ENCODE assay signal across 8 mouse cellular contexts in the genomic region with DNA sequence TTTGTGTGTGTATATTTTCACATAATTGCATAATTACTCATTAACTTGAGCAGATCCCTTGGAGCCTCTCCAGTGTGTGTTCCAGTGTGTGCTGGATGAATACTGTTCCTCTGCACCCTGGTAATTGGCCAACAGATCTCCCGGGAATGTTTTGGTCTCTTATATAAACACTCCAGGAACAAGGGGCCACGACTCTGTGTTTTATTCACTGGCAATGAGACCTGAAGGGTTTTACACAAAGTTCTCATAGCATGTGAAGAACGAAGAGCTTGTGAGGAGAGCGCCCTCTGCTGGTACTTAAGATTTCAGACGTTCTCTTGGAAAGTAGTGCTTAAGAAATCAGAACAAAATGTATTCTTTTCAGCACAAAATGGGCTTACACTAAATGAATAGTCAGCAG.
DNase-seq lines count a peak whose midpoint lies in the region; ATAC-seq and TF ChIP-seq lines count a peak whose summit lies in the region.

No protein-coding gene starts in this region.

- no peak overlapping the region for H3K9ac ChIP-seq in kidney, embryonic 14.5 days (ENCODE audit: low read depth, low read length)
- no peak overlapping the region for H3K9ac ChIP-seq in limb, embryonic 13.5 days
- H3K9ac ChIP-seq in stomach, embryonic 16.5 days (ENCODE audit: low read length): no peak overlapping the region

- no peaks in the 10 kb centered on the region for H3K9me3 ChIP-seq in kidney, embryonic 14.5 days (ENCODE audit: control insufficient read depth, low read length)
- no peaks in the 10 kb centered on the region for H3K9me3 ChIP-seq in limb, embryonic 13.5 days
- H3K9me3 ChIP-seq in stomach, embryonic 16.5 days (replicated peaks; ENCODE audit: control insufficient read depth, low read length): no peaks in the 10 kb centered on the region

- peak; percentile 36 for DNase-seq in thymus, adult 2 months
- DNase-seq in thymus, adult 18-20 months: no peak
- peak; percentile 57 to 71 for DNase-seq in cerebellum, postnatal 36 days
- DNase-seq in gastrocnemius, postnatal 10 days: peak; percentile 73

- no peak overlapping the region for H3K27ac ChIP-seq in thymus, adult 2 months (ENCODE audit: control insufficient read depth, insufficient read depth, low read length)
- no peak overlapping the region for H3K27ac ChIP-seq in kidney, embryonic 14.5 days (ENCODE audit: low read depth, low read length)
- H3K27ac ChIP-seq in limb, embryonic 13.5 days: no peak overlapping the region
- H3K27ac ChIP-seq in stomach, embryonic 16.5 days (ENCODE audit: low read length): no peak overlapping the region

- no peaks in the 10 kb centered on the region for H3K27me3 ChIP-seq in thymus, adult 2 months (ENCODE audit: control insufficient read depth, insufficient read depth, low read length)
- no peaks in the 10 kb centered on the region for H3K27me3 ChIP-seq in kidney, embryonic 14.5 days (ENCODE audit: control insufficient read depth, insufficient read depth, low read length)
- H3K27me3 ChIP-seq in limb, embryonic 13.5 days: no peaks in the 10 kb centered on the region
- no peaks in the 10 kb centered on the region for H3K27me3 ChIP-seq in stomach, embryonic 16.5 days (ENCODE audit: control insufficient read depth, insufficient read depth, low read length)

- TF ChIP-seq CTCF in thymus, adult 2 months (IDR thresholded peaks at IDR 0.05; ENCODE audit: borderline replicate concordance, control insufficient read depth, extremely low read depth, insufficient read depth, low read length, poor library complexity): no peak

- no peak overlapping the region for H3K4me2 ChIP-seq in kidney, embryonic 14.5 days (replicated peaks; ENCODE audit: low read depth, low read length)
- no peak overlapping the region for H3K4me2 ChIP-seq in limb, embryonic 13.5 days (replicated peaks)
- H3K4me2 ChIP-seq in stomach, embryonic 16.5 days (ENCODE audit: low read depth, low read length): no peak overlapping the region

- ATAC-seq in kidney, embryonic 14.5 days (ENCODE audit: low FRiP score, low TSS enrichment): peak; percentile 71; the same call in 1 of the 2 replicates
- ATAC-seq in limb, embryonic 13.5 days (ENCODE audit: low FRiP score, low read depth): 0 out of 2 replicates have a peak, but pooled peaks have one; percentile 64
- ATAC-seq in monocyte, adult 5-6 weeks (replicated peaks; ENCODE audit: insufficient number of reproducible peaks, low FRiP score, low TSS enrichment, poor library complexity, severe bottlenecking): peak; percentile 70
- ATAC-seq in stomach, embryonic 16.5 days (ENCODE audit: insufficient read depth, low FRiP score): peak; percentile 79; the same call in 1 of the 2 replicates

- no peak overlapping the region for H3K4me3 ChIP-seq in thymus, adult 2 months (ENCODE audit: control insufficient read depth, insufficient read depth, low read length)
- H3K4me3 ChIP-seq in kidney, embryonic 14.5 days (ENCODE audit: low read length): no peak overlapping the region
- no peak overlapping the region for H3K4me3 ChIP-seq in limb, embryonic 13.5 days
- H3K4me3 ChIP-seq in stomach, embryonic 16.5 days (replicated peaks; ENCODE audit: low read length): no peak overlapping the region

- H3K4me1 ChIP-seq in thymus, adult 2 months (replicated peaks; ENCODE audit: control insufficient read depth, insufficient read depth, low read length): no peaks in the 10 kb centered on the region
- no peaks in the 10 kb centered on the region for H3K4me1 ChIP-seq in kidney, embryonic 14.5 days (ENCODE audit: control insufficient read depth, insufficient read depth, low read length)
- no peaks in the 10 kb centered on the region for H3K4me1 ChIP-seq in limb, embryonic 13.5 days
- H3K4me1 ChIP-seq in stomach, embryonic 16.5 days (ENCODE audit: control insufficient read depth, insufficient read depth, low read length): no peaks in the 10 kb centered on the region

- TF ChIP-seq POLR2A in thymus, adult 2 months (IDR thresholded peaks at IDR 0.05; ENCODE audit: control insufficient read depth, extremely low read depth, insufficient read depth, low read length, poor library complexity): no peak

- H3K36me3 ChIP-seq in thymus, adult 2 months (ENCODE audit: control insufficient read depth, insufficient read depth, low read length): no peaks in the 10 kb centered on the region
- H3K36me3 ChIP-seq in kidney, embryonic 14.5 days (ENCODE audit: control insufficient read depth, insufficient read depth, low read length): no peaks in the 10 kb centered on the region
- no peaks in the 10 kb centered on the region for H3K36me3 ChIP-seq in limb, embryonic 13.5 days
- no peaks in the 10 kb centered on the region for H3K36me3 ChIP-seq in stomach, embryonic 16.5 days (ENCODE audit: control insufficient read depth, insufficient read depth, low read length)

- WGBS in thymus, adult 2 months: 3% methylated on average over 5 of the region's 5 CpGs
- WGBS in kidney, embryonic 14.5 days: 1% methylated on average over 5 of the region's 5 CpGs
- under 1% methylated on average over 5 of the region's 5 CpGs for WGBS in limb, embryonic 13.5 days
- WGBS in stomach, embryonic 16.5 days: under 1% methylated on average over 5 of the region's 5 CpGs

Comparison
In these comparisons a context has a peak if more than half of its experiments do, and no peak if none do; other contexts are left out.
1. DNase-seq: peak in thymus, adult 2 months (single experiment), cerebellum, postnatal 36 days (2 of 2) and gastrocnemius, postnatal 10 days (single experiment); none in thymus, adult 18-20 months (0 of 2).
2. Peak in every context shown above with its lines, with median percentiles within 50 percentile points of each other: ATAC-seq.